Comparison of ENCODE assay signal across 20 mouse cellular contexts in genomic region chr10:15759576-15759975, GRCm38 (mm10).
A peak's percentile ranks its signal among the peaks of the same experiment; 100 is the strongest.
DNase-seq lines count a peak whose midpoint lies in the region; ATAC-seq and TF ChIP-seq lines count a peak whose summit lies in the region.
"Had no signal": no experiment of that assay in that cellular context is flagged by ENCODE, and none has a peak within 500 bp of the region (broad histone marks: within the 10 kb centered on the region; RNA-seq: fewer than 3 reads in every experiment).

No protein-coding gene starts in this region.

- no peak for TF ChIP-seq CTCF in hindbrain, postnatal 0 days (IDR thresholded peaks at IDR 0.05; ENCODE audit: low read depth)

- WGBS in forebrain, embryonic 12.5 days = 40% methylated on average over 3 of the region's 3 CpGs
- 54% methylated on average over 3 of the region's 3 CpGs for WGBS in forebrain, embryonic 10.5 days
- WGBS in heart, embryonic 14.5 days = 10% methylated on average over 3 of the region's 3 CpGs
- WGBS in hindbrain, postnatal 0 days = 50% methylated on average over 3 of the region's 3 CpGs
- 49% methylated on average over 3 of the region's 3 CpGs for WGBS in hindbrain, embryonic 12.5 days
- 42% methylated on average over 3 of the region's 3 CpGs for WGBS in neural tube, embryonic 15.5 days

- H3K9ac ChIP-seq in forebrain, embryonic 12.5 days = no peak overlapping the region
- 0 out of 2 replicates have a peak overlapping the region, but pooled peaks have one; percentile 3 for H3K9ac ChIP-seq in heart, embryonic 14.5 days (ENCODE audit: low read length)
- no peak overlapping the region for H3K9ac ChIP-seq in hindbrain, postnatal 0 days (replicated peaks; ENCODE audit: low read length)
- no peak overlapping the region for H3K9ac ChIP-seq in hindbrain, embryonic 12.5 days
- H3K9ac ChIP-seq in neural tube, embryonic 15.5 days (replicated peaks) = no peak overlapping the region
- H3K9ac ChIP-seq: forebrain, embryonic 15.5 days; intestine, embryonic 15.5 days; midbrain, embryonic 12.5 days had no signal

- H3K27me3 ChIP-seq in forebrain, embryonic 12.5 days = no peaks in the 10 kb centered on the region
- no peaks in the 10 kb centered on the region for H3K27me3 ChIP-seq in forebrain, embryonic 10.5 days (ENCODE audit: poor library complexity, severe bottlenecking)
- H3K27me3 ChIP-seq in heart, embryonic 14.5 days (ENCODE audit: control insufficient read depth, insufficient read depth, low read length) = no peaks in the 10 kb centered on the region
- H3K27me3 ChIP-seq in hindbrain, postnatal 0 days (ENCODE audit: insufficient read depth, low read length) = no peaks in the 10 kb centered on the region
- H3K27me3 ChIP-seq in hindbrain, embryonic 12.5 days = no peaks in the 10 kb centered on the region
- no peaks in the 10 kb centered on the region for H3K27me3 ChIP-seq in neural tube, embryonic 15.5 days (replicated peaks)
- H3K27me3 ChIP-seq: forebrain, embryonic 15.5 days; intestine, embryonic 15.5 days; midbrain, embryonic 12.5 days; Patski had no signal

- no peaks in the 10 kb centered on the region for H3K4me1 ChIP-seq in forebrain, embryonic 12.5 days
- H3K4me1 ChIP-seq in forebrain, embryonic 10.5 days = no peaks in the 10 kb centered on the region
- H3K4me1 ChIP-seq in heart, embryonic 14.5 days (ENCODE audit: control insufficient read depth in 2 of 2, insufficient read depth in 2 of 2, low read length in 2 of 2) = peaks cover 0 to 8% of the 10 kb centered on the region in 2 experiments; a peak in 2 of 4 replicates
- no peaks in the 10 kb centered on the region for H3K4me1 ChIP-seq in hindbrain, postnatal 0 days (ENCODE audit: insufficient read depth, low read length)
- no peaks in the 10 kb centered on the region; the same call in 1 of the 2 replicates for H3K4me1 ChIP-seq in hindbrain, embryonic 12.5 days
- H3K4me1 ChIP-seq in neural tube, embryonic 15.5 days = 0 out of 2 replicates have a peak, but pooled peaks cover 4% of the 10 kb centered on the region
- H3K4me1 ChIP-seq: forebrain, embryonic 15.5 days; intestine, embryonic 15.5 days; midbrain, embryonic 12.5 days had no signal

- no peaks in the 10 kb centered on the region for H3K9me3 ChIP-seq in forebrain, embryonic 12.5 days
- no peaks in the 10 kb centered on the region for H3K9me3 ChIP-seq in forebrain, embryonic 10.5 days
- no peaks in the 10 kb centered on the region for H3K9me3 ChIP-seq in heart, embryonic 14.5 days (ENCODE audit: control insufficient read depth, low read length)
- no peaks in the 10 kb centered on the region for H3K9me3 ChIP-seq in hindbrain, postnatal 0 days (ENCODE audit: low read length)
- H3K9me3 ChIP-seq in hindbrain, embryonic 12.5 days (replicated peaks) = no peaks in the 10 kb centered on the region
- no peaks in the 10 kb centered on the region for H3K9me3 ChIP-seq in neural tube, embryonic 15.5 days (replicated peaks)
- H3K9me3 ChIP-seq: forebrain, embryonic 15.5 days; intestine, embryonic 15.5 days; midbrain, embryonic 12.5 days had no signal

- H3K27ac ChIP-seq in forebrain, embryonic 12.5 days = no peak overlapping the region
- H3K27ac ChIP-seq in forebrain, embryonic 10.5 days = no peak overlapping the region
- H3K27ac ChIP-seq in heart, embryonic 14.5 days (replicated peaks in 1 of 2; ENCODE audit: control insufficient read depth in 1 of 2, insufficient read depth in 1 of 2, low read depth in 2 of 2, low read length in 2 of 2) = 0 out of 4 replicates have a peak overlapping the region, but pooled peaks of 1 of the 2 experiments have one; percentile 52
- H3K27ac ChIP-seq in hindbrain, postnatal 0 days = 0 out of 2 replicates have a peak overlapping the region, but pooled peaks have one; percentile 16
- H3K27ac ChIP-seq in hindbrain, embryonic 12.5 days = no peak overlapping the region
- peak overlapping the region; percentile 48; the same call in 1 of the 2 replicates for H3K27ac ChIP-seq in neural tube, embryonic 15.5 days (replicated peaks)
- H3K27ac ChIP-seq: forebrain, embryonic 15.5 days; intestine, embryonic 15.5 days; macrophage; midbrain, embryonic 12.5 days; stomach, postnatal 0 days had no signal

- no peaks in the 10 kb centered on the region for H3K36me3 ChIP-seq in forebrain, embryonic 12.5 days (replicated peaks)
- no peaks in the 10 kb centered on the region for H3K36me3 ChIP-seq in forebrain, embryonic 10.5 days (replicated peaks)
- no peaks in the 10 kb centered on the region for H3K36me3 ChIP-seq in heart, embryonic 14.5 days (ENCODE audit: control insufficient read depth, insufficient read depth, low read length)
- no peaks in the 10 kb centered on the region for H3K36me3 ChIP-seq in hindbrain, postnatal 0 days (ENCODE audit: insufficient read depth, low read length)
- no peaks in the 10 kb centered on the region for H3K36me3 ChIP-seq in hindbrain, embryonic 12.5 days
- no peaks in the 10 kb centered on the region for H3K36me3 ChIP-seq in neural tube, embryonic 15.5 days
- H3K36me3 ChIP-seq: forebrain, embryonic 15.5 days; intestine, embryonic 15.5 days; midbrain, embryonic 12.5 days had no signal

- DNase-seq in forebrain, embryonic 10.5 days (ENCODE audit: extremely low spot score, low spot score) = no peak
- DNase-seq in heart, adult 11 months = no peak
- DNase-seq in hindbrain, postnatal 0 days (ENCODE audit: low spot score) = no peak
- DNase-seq in neural tube, embryonic 10.5 days (ENCODE audit: extremely low spot score, low spot score) = no peak
- DNase-seq: adrenal gland, adult 8-10 months; cerebellum, adult 9-11 months; kidney, adult 9 months; kidney, postnatal 25 days; right cerebral cortex, postnatal 4 days had no signal

- no peak overlapping the region for H3K4me2 ChIP-seq in forebrain, embryonic 12.5 days
- H3K4me2 ChIP-seq in heart, embryonic 14.5 days (ENCODE audit: low read length) = peak overlapping the region; percentile 51
- H3K4me2 ChIP-seq in hindbrain, postnatal 0 days (ENCODE audit: low read depth, low read length) = 0 out of 2 replicates have a peak overlapping the region, but pooled peaks have one; percentile 21
- no peak overlapping the region for H3K4me2 ChIP-seq in hindbrain, embryonic 12.5 days (replicated peaks)
- no peak overlapping the region; the same call in 1 of the 2 replicates for H3K4me2 ChIP-seq in neural tube, embryonic 15.5 days
- H3K4me2 ChIP-seq: forebrain, embryonic 15.5 days; intestine, embryonic 15.5 days; midbrain, embryonic 12.5 days had no signal

- H3K4me3 ChIP-seq in forebrain, embryonic 12.5 days (replicated peaks) = no peak overlapping the region
- H3K4me3 ChIP-seq in forebrain, embryonic 10.5 days = no peak overlapping the region
- peak overlapping the region in 1 of 2 experiments; percentile 2; a peak in 1 of 4 replicates for H3K4me3 ChIP-seq in heart, embryonic 14.5 days (ENCODE audit: control insufficient read depth in 1 of 2, insufficient read depth in 1 of 2, low read depth in 1 of 2, low read length in 2 of 2)
- no peak overlapping the region for H3K4me3 ChIP-seq in hindbrain, postnatal 0 days (ENCODE audit: low read length)
- H3K4me3 ChIP-seq in hindbrain, embryonic 12.5 days = no peak overlapping the region
- H3K4me3 ChIP-seq in neural tube, embryonic 15.5 days (replicated peaks) = no peak overlapping the region
- H3K4me3 ChIP-seq: forebrain, embryonic 15.5 days; intestine, embryonic 15.5 days; midbrain, embryonic 12.5 days had no signal

- ATAC-seq in forebrain, embryonic 12.5 days (ENCODE audit: low FRiP score) = peak; percentile 64; the same call in 1 of the 2 replicates
- no peak for ATAC-seq in heart, embryonic 14.5 days (ENCODE audit: insufficient number of reproducible peaks, insufficient read depth, low FRiP score, low read depth)
- no peak for ATAC-seq in hindbrain, postnatal 0 days
- no peak for ATAC-seq in hindbrain, embryonic 12.5 days (ENCODE audit: low FRiP score)
- no peak; the same call in 1 of the 2 replicates for ATAC-seq in neural tube, embryonic 15.5 days (ENCODE audit: low FRiP score)
- ATAC-seq: CD4-positive, CD25-positive, alpha-beta regulatory T cell, adult 4 months; forebrain, embryonic 15.5 days; Patski had no signal

Comparison
In these comparisons a context has a peak if more than half of its experiments do, and no peak if none do; other contexts are left out.
1. H3K27ac ChIP-seq: peak in hindbrain, postnatal 0 days (single experiment) and neural tube, embryonic 15.5 days (single experiment); none in forebrain, embryonic 12.5 days (single experiment), forebrain, embryonic 10.5 days (single experiment) and hindbrain, embryonic 12.5 days (single experiment).
2. H3K4me2 ChIP-seq: peak in heart, embryonic 14.5 days (single experiment) and hindbrain, postnatal 0 days (single experiment); none in forebrain, embryonic 12.5 days (single experiment), hindbrain, embryonic 12.5 days (single experiment) and neural tube, embryonic 15.5 days (single experiment).